Mouse (Mus musculus) limb, embryonic 12.5 days (tissue): ENCODE results near the gene Arl16. TPM values are rescaled to one million over a fixed set of nuclear protein-coding genes. Genes with fewer than 3 reads are reported as not detected.

ENCODE experiments used
- ATAC-seq: fragments of 200-750 bp; cut with Nextera tagmentation; 2 replicates; pipeline ENCODE4 v1.8.0; 2017; ENCODE audit warnings: low read depth, moderate TSS enrichment; ENCODE audit not compliant: insufficient number of reproducible peaks, insufficient read depth, low FRiP score, low TSS enrichment
- H3K27ac ChIP-seq: fragments of 300-500 bp; sonication (generic); 2 replicates; pipeline ENCODE4 v1.5.1; 2016; ENCODE audit warnings: mild to moderate bottlenecking, moderate library complexity
- H3K27me3 ChIP-seq: fragments of 300-500 bp; sonication (generic); 2 replicates; pipeline ENCODE4 v1.6.1; 2016; ENCODE audit warnings: mild to moderate bottlenecking, moderate library complexity
- H3K36me3 ChIP-seq: fragments of 300-500 bp; sonication (generic); 2 replicates; pipeline ENCODE4 v1.6.1; 2016; ENCODE audit warnings: mild to moderate bottlenecking, moderate library complexity
- H3K4me1 ChIP-seq: fragments of 300-500 bp; sonication (generic); replicated peaks from 2 replicates; pipeline ENCODE4 v1.6.1; 2016
- H3K4me2 ChIP-seq: fragments of 300-500 bp; sonication (generic); 2 replicates; pipeline ENCODE4 v1.6.1; 2016; ENCODE audit warnings: mild to moderate bottlenecking, moderate library complexity
- H3K4me3 ChIP-seq: fragments of 300-500 bp; sonication (generic); replicated peaks from 2 replicates; pipeline ENCODE4 v1.5.1; 2016; ENCODE audit warnings: mild to moderate bottlenecking
- H3K9ac ChIP-seq: fragments of 300-500 bp; sonication (generic); replicated peaks from 2 replicates; pipeline ENCODE4 v1.6.1; 2016; ENCODE audit warnings: mild to moderate bottlenecking, moderate library complexity
- H3K9me3 ChIP-seq: fragments of 300-500 bp; sonication (generic); 2 replicates; pipeline ENCODE4 v1.6.1; 2016; ENCODE audit warnings: mild to moderate bottlenecking, moderate library complexity
- WGBS: fragments of 180-500 bp; shearing (Covaris S2); methylation state at CpG from one replicate; pipeline ENCODE4 v1.1.7; 2016; 5-methylcytosine and 5-hydroxymethylcytosine counted together
- polyA plus RNA-seq: library from polyadenylated mRNA; unstranded; fragments of >200 nt; fragmentation: Nextera tagmentation; extraction: Ambion mirVana; gene quantifications from 2 replicates; pipeline ENCODE4 v1.2.1, GENCODE M21; 2016

Arl16 gene
- polyA plus RNA-seq, 1 experiment from 2014 or later = 58.9 TPM

DNA sequence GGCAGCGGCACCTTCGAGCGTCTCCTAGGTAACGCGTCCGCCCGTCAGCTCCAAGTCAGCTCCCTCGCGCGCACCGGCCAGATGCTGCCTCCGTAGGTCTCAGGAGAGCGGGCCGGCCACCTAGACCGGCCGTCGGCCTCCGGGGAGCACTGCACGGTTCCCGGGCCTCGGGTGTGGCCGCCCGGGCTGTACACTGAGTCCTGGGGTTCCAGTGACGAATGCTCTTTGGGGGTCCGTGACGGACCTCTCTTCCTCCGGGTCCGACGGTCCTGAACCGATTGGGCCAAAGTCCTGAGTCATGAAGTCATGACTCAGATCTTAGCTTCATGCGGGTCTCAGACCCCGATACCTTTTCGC lies 307 bp upstream of the Arl16 start:
- 2% methylated on average over 33 of the region's 33 CpGs for WGBS
- ATAC-seq = no peak; the same call in 1 of the 2 replicates
- peaks cover 21% of the 10 kb centered on the region for H3K4me1 ChIP-seq
- peaks cover 69% of the 10 kb centered on the region for H3K36me3 ChIP-seq
- 0 out of 2 replicates have a peak overlapping the region, but pooled peaks have one; percentile 50 for H3K27ac ChIP-seq
- peak overlapping the region; percentile 93 for H3K4me3 ChIP-seq
- H3K27me3 ChIP-seq = no peaks in the 10 kb centered on the region
- H3K4me2 ChIP-seq = peak overlapping the region; percentile 78
- no peaks in the 10 kb centered on the region for H3K9me3 ChIP-seq
- peak overlapping the region; percentile 80 for H3K9ac ChIP-seq

DNA sequence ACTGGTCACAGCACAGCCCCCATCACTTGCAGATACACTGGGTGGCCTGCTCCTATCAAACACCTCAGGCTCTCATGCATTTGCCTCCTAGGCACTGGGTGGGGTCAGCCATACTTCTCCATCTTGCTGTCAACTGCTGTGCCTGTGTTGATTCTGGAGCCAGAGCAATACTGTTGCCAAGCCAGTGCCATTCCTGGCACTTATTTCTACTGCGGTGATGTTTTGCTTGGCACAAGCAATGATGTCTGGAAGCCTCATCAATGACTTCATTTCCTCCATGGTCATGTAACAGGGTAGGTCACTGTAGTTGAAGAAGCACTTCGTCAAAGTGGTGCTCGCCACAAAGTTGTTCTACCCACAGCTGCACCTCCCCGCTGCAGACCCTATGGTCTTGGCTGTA lies 1.9 kb downstream of the Arl16 start:
- Histone ChIP-seq H3K4me2 (0 out of 2 replicates have a peak overlapping the region, but pooled peaks have one; percentile 78), H3K4me3 (peak overlapping the region; percentile 93; the same call in 1 of the 2 replicates)

DNA sequence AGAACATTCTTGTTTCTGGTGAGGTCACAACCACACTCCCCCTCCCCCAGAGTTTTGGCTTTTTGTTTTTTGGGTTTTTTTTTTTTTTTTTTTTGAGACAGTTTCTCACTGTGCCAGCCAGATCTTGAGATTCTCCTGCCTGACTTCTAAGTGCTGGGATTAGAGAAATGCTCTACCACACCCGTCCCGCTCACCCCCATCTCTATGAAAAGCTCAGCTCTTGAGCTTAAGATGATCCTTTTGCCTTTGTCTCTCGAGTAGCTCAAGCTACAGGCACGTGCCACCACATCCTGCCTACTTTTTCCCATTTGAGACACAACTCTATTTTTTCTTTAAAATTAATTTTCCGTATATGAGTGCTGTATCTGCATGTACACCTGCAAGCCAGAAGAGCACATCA lies 3.0 kb downstream of the Arl16 start:
- H3K9me3 ChIP-seq = no peaks in the 10 kb centered on the region
- no peak overlapping the region for H3K4me3 ChIP-seq
- H3K4me2 ChIP-seq = no peak overlapping the region
- no peak overlapping the region for H3K9ac ChIP-seq
- H3K27me3 ChIP-seq = no peaks in the 10 kb centered on the region
- ATAC-seq = no peak
- H3K36me3 ChIP-seq = peaks cover 68% of the 10 kb centered on the region
- no peak overlapping the region for H3K27ac ChIP-seq
- WGBS = 88% methylated on average over 5 of the region's 5 CpGs
- H3K4me1 ChIP-seq = peaks cover 23% of the 10 kb centered on the region

More for the DNA sequence above, 1.9 kb downstream of the Arl16 start:
- Histone ChIP-seq H3K36me3 (peaks cover 69% of the 10 kb centered on the region), H3K27me3 (no peaks in the 10 kb centered on the region), H3K27ac (no peak overlapping the region), H3K9me3 (no peaks in the 10 kb centered on the region), H3K9ac (no peak overlapping the region), H3K4me1 (peaks cover 21% of the 10 kb centered on the region)
- WGBS = 91% methylated on average over 4 of the region's 4 CpGs
- no peak for ATAC-seq

DNA sequence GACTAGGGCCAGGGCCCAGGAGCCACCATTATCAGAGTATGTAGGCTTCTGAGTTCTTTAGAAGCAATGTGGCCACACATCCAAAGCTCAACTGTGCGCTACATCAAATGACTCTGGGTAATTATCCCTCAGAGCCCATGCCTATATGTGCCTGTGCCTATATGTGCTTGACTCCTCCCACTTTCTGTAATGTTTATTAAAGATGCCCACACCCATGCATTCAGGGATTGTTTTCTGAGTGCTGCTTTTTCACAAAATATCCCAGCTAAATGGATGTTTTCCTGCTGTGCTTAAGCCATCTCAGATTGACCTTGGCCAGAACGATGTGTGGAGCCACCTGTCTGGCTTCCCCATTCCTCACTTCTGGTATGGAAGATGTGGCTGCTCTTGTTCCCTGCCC lies 3.9 kb downstream of the Arl16 start:
- H3K27ac ChIP-seq = no peak overlapping the region
- 88% methylated on average over 2 of the region's 2 CpGs for WGBS
- H3K9ac ChIP-seq = no peak overlapping the region
- no peak overlapping the region for H3K4me3 ChIP-seq
- H3K9me3 ChIP-seq = no peaks in the 10 kb centered on the region
- H3K27me3 ChIP-seq = no peaks in the 10 kb centered on the region
- H3K4me1 ChIP-seq = peaks cover 27% of the 10 kb centered on the region
- no peak for ATAC-seq
- H3K4me2 ChIP-seq = no peak overlapping the region
- peaks cover 65% of the 10 kb centered on the region for H3K36me3 ChIP-seq

DNA sequence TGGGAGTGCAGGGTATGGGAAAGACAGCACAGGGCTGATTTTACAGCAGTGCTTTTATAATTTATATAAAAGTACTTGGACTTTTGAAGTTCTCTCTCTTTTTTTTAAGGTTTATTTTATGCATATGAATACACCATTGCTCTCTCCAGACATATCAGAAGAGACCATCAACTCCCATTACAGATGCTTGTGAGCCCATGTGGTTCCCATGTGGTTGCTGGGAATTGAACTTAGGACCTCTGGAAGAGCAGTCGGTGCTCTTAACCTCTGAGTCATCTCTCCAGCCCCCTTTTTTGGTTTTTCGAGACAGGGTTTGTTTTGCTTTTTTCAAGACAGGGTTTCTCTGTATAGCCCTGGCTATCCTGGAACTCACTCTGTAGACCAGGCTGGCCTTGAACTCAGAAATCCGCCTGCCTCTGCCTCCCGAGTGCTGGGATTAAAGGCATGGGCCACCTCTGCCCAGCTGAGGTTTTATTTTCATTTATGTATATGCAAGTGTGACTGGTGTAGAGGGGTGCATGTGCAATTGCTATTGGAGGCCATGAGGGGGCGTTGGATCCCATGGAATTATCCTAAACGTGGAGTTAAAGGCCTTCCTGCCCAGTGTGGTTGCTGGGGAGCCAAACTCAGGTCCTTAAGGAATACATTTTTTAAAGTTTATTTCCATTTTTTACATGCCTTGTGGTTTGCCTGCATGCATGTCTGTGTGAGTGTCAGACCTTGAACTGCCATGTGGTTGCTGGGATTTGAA lies 8.4 kb downstream of the Arl16 start:
- Histone ChIP-seq H3K4me3 (peak overlapping the region; percentile 94), H3K9ac (peak overlapping the region; percentile 97), H3K27me3 (no peaks in the 10 kb centered on the region), H3K9me3 (no peaks in the 10 kb centered on the region), H3K36me3 (peaks cover 52% of the 10 kb centered on the region), H3K4me2 (peak overlapping the region; percentile 88), H3K4me1 (peaks cover 15% of the 10 kb centered on the region), H3K27ac (no peak overlapping the region)
- ATAC-seq = no peak
- 72% methylated on average over 6 of the region's 6 CpGs for WGBS

DNA sequence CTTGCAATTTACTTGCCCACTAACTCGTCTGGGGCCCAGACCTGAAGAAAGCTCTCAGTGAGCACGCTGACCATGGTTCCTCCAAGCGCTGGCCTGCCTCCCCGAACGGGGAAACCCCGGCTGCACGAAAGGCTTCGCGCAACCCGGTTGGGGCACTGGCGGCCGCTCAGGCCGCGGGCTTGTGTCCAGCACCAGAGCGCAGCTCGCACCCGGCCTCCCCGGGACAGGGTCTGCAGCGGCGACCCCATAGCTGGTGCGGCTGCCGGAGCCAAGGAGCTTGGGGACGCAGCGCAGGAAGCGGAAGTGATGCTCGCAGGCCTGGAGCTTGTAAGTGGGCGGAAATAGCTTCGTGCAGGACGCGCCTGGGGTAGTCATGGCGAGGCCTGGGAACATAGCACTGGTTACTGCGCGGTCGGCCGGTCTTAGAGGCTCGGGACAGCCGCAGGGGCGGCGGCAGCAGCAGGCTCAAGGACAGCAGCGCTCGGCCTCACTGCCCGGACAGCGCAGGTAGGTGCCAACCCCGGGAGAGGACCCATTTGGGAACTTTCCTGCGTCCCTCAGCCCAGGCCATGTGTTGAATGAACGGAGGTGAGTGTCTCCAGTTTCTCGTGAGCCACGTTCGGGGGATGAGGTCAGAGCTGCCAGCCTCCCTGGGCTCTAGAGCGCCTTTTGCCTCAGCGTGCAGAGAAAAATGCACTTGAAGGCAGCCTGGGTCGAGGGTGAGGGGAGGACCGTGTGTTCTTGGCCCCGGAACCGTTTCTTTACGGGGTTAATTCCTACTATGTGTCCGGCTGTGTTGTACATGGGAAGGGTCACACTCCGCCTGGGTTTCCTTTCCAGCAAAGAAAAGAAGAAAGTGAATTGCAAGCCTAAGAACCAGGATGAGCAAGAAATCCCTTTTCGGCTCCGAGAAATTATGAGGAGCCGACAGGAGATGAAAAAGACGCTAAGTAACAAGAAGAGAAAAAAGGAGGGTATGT lies 9.3 kb downstream of the Arl16 start, which contains the start of the genes Oxld1 and Ccdc137:
Gene Oxld1 (minus strand): TSS at position 297 of the 980 bp plus-strand sequence.
Gene Ccdc137 (plus strand): TSS at position 344 of the 980 bp plus-strand sequence.
- Histone ChIP-seq H3K36me3 (peaks cover 43% of the 10 kb centered on the region), H3K27ac (peak within 1 kb of the TSS; percentile 86)
- whole genome bisulfite sequencing = 4% methylated on average over 62 of the region's 62 CpGs

DNA sequence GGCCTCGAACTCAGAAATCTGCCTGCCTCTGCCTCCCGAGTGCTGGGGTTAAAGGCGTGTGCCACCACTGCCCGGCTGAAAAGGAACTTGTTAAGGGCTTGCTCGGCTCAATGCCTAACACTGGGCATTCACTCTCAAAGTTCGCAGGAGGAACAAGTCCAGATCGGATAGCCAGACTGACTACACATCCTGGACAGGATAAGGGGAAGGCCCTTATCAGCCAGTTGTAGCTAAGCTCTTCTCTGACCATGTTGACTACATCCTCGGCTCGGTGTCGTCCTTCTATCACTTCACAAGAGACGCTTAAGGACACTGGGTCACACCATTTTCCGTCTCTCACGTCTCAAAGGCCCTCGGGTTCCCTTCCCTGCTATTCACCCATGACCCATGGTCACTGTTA lies 10.0 kb downstream of the Arl16 start:
- peak overlapping the region; percentile 86 for H3K27ac ChIP-seq
- WGBS = 35% methylated on average over 14 of the region's 14 CpGs
- no peaks in the 10 kb centered on the region for H3K27me3 ChIP-seq
- no peaks in the 10 kb centered on the region for H3K9me3 ChIP-seq
- H3K4me2 ChIP-seq = peak overlapping the region; percentile 88
- ATAC-seq = no peak
- peaks cover 15% of the 10 kb centered on the region for H3K4me1 ChIP-seq
- peaks cover 36% of the 10 kb centered on the region for H3K36me3 ChIP-seq
- H3K4me3 ChIP-seq = peak overlapping the region; percentile 94
- peak overlapping the region; percentile 97 for H3K9ac ChIP-seq

More for the DNA sequence above, 9.3 kb downstream of the Arl16 start, which contains the start of the genes Oxld1 and Ccdc137:
- peak within 1 kb of the TSS; percentile 97 for H3K9ac ChIP-seq
- H3K4me1 ChIP-seq = peaks cover 15% of the 10 kb centered on the region
- peak within 1 kb of the TSS; percentile 94 for H3K4me3 ChIP-seq
- H3K4me2 ChIP-seq = peak within 1 kb of the TSS; percentile 88
- no peaks in the 10 kb centered on the region for H3K9me3 ChIP-seq
- H3K27me3 ChIP-seq = no peaks in the 10 kb centered on the region
- ATAC-seq = peak; percentile 84

DNA sequence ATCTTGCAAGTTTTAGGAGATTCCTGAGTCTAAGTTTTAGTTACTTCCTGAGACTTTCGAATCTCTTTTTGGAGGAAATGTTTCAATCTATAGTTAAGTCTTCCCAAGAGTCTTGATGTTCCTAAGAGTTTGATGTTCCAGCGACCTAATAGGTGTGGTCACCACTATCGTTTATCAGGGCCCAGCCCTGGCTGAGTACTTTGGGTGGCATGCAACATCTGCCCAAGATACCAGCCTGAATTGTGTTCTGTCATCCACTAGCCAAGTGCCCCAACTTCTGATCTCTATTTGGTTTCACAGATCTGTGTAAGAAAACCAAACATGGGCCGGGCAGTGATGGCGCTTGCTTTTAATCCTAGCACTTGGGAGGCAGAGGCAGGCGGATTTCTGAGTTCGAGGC lies 12.0 kb downstream of the Arl16 start:
- WGBS = 93% methylated on average over 7 of the region's 7 CpGs
- no peak overlapping the region for H3K9ac ChIP-seq
- ATAC-seq = no peak
- no peak overlapping the region for H3K4me2 ChIP-seq
- no peak overlapping the region for H3K4me3 ChIP-seq
- no peaks in the 10 kb centered on the region for H3K27me3 ChIP-seq
- H3K27ac ChIP-seq = no peak overlapping the region
- H3K36me3 ChIP-seq = peaks cover 17% of the 10 kb centered on the region; the same call in 1 of the 2 replicates
- no peaks in the 10 kb centered on the region for H3K9me3 ChIP-seq
- H3K4me1 ChIP-seq = peaks cover 15% of the 10 kb centered on the region

DNA sequence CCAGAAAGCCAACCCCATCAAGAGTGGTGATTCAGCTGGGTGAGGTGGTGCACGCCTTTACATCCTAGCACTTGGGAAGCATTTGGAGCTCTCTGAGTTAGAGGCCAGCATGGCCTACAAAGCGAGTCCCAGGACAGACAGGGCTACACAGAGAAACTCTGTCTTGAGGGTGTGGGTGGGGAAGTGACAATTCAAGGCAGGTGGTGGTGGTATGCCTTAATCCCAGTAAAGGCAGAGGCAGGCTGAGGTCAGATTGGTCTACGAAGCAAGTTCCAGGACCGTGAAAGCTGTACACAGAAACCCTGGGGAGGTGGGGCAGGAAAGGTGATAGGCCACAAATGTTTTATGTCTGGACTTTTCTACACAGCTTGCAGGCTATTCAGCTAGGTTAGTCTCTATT lies 12.4 kb downstream of the Arl16 start:
- 87% methylated on average over 4 of the region's 4 CpGs for WGBS
- peaks cover 15% of the 10 kb centered on the region for H3K4me1 ChIP-seq
- ATAC-seq = no peak

DNA sequence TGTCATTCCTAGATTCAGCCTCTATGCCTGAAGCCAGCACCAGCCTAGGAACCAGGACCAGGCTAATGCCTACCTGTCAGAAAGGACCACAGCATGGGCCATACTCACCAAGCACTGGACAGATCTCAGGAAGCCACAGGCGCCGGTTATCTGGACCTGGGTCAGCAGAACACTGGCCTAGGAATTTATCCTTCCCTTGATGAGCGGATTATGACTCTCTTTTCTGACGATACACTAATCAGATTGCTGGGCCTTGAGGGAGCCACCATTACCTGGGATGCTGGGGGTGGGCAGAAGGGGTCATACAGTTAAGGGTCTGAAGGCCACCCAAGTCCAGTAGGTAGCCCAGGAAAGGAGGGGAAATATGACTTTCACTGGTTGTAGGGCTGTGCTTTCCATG lies 14.1 kb downstream of the Arl16 start, which contains the start of gene Pde6g:
Gene Pde6g (minus strand): TSS at position 195 of the 400 bp plus-strand sequence.
- peaks cover 4% of the 10 kb centered on the region; the same call in 1 of the 2 replicates for H3K36me3 ChIP-seq
- no peaks in the 10 kb centered on the region for H3K27me3 ChIP-seq
- no peaks in the 10 kb centered on the region for H3K9me3 ChIP-seq
- no peak within 1 kb of the TSS for H3K9ac ChIP-seq
- WGBS = 85% methylated on average over 4 of the region's 4 CpGs
- peaks cover 4% of the 10 kb centered on the region for H3K4me1 ChIP-seq
- no peak within 1 kb of the TSS for H3K4me2 ChIP-seq
- no peak within 1 kb of the TSS for H3K27ac ChIP-seq
- ATAC-seq = no peak
- H3K4me3 ChIP-seq = no peak within 1 kb of the TSS

More for the DNA sequence above, 12.4 kb downstream of the Arl16 start:
- Histone ChIP-seq H3K36me3 (peaks cover 13% of the 10 kb centered on the region; the same call in 1 of the 2 replicates), H3K27ac (no peak overlapping the region), H3K4me2 (no peak overlapping the region), H3K27me3 (no peaks in the 10 kb centered on the region), H3K9ac (no peak overlapping the region), H3K9me3 (no peaks in the 10 kb centered on the region), H3K4me3 (no peak overlapping the region)

DNA sequence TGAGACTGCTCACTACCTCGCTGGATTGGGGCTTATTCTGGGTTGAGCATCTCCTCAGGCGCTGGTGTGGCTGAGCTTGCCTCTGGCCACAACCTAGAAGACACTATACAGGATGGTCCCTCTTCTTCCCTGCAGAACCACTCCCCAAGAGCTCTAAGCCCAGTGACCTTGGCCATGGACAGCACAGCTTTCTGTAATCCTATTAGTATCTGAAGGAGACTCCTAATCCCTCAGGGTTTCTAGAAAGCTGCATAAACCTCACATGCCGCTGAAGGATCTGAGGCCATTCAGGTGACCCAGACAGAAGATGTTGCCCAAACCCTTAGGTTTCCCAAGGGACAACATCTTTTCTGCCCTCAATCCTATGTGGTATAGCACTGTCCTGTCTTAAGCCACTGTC lies 15.2 kb downstream of the Arl16 start:
- peaks cover 4% of the 10 kb centered on the region for H3K4me1 ChIP-seq

More for the DNA sequence above, 15.2 kb downstream of the Arl16 start:
- Histone ChIP-seq H3K9me3 (no peaks in the 10 kb centered on the region), H3K27ac (no peak overlapping the region), H3K27me3 (no peaks in the 10 kb centered on the region), H3K4me2 (no peak overlapping the region), H3K9ac (no peak overlapping the region), H3K36me3 (peaks cover 4% of the 10 kb centered on the region; the same call in 1 of the 2 replicates), H3K4me3 (no peak overlapping the region)
- no peak for ATAC-seq
- WGBS = 70% methylated on average over 3 of the region's 3 CpGs
